10 mouse cellular contexts compared by ENCODE assay signal in genomic region chr9:43924795-43925194, GRCm38 (mm10).
A peak's percentile ranks its signal among the peaks of the same experiment; 100 is the strongest.
DNase-seq lines count a peak whose midpoint lies in the region; ATAC-seq and TF ChIP-seq lines count a peak whose summit lies in the region.
"Had no signal": no experiment of that assay in that cellular context is flagged by ENCODE, and none has a peak within 500 bp of the region (broad histone marks: within the 10 kb centered on the region; RNA-seq: fewer than 3 reads in every experiment).

No protein-coding gene starts in this region.

- no peak overlapping the region for H3K4me2 ChIP-seq in forebrain, embryonic 14.5 days (ENCODE audit: low read length)
- no peak overlapping the region for H3K4me2 ChIP-seq in forebrain, embryonic 13.5 days
- H3K4me2 ChIP-seq: embryonic facial prominence, embryonic 13.5 days; heart, embryonic 15.5 days had no signal

- no peak for ATAC-seq in forebrain, embryonic 14.5 days
- no peak for ATAC-seq in forebrain, embryonic 13.5 days

- intact Hi-C loops in left cerebral cortex, postnatal 4 days (cut with DNase I): no loop called here
- intact Hi-C loops in left cerebral cortex, postnatal 25 days (cut with DNase I): no loop called here

- H3K27me3 ChIP-seq in forebrain, embryonic 14.5 days (replicated peaks; ENCODE audit: control insufficient read depth, insufficient read depth, low read length): no peaks in the 10 kb centered on the region
- peaks cover 9% of the 10 kb centered on the region; the same call in 1 of the 2 replicates for H3K27me3 ChIP-seq in forebrain, embryonic 13.5 days

- TF ChIP-seq CTCF in cortical plate, adult 2 months (IDR thresholded peaks at IDR 0.05; ENCODE audit: extremely low read depth, insufficient read depth, low read length): peak; percentile 51

- H3K9ac ChIP-seq in forebrain, embryonic 14.5 days (ENCODE audit: low read length): no peak overlapping the region
- no peak overlapping the region for H3K9ac ChIP-seq in forebrain, embryonic 13.5 days
- H3K9ac ChIP-seq: embryonic facial prominence, embryonic 13.5 days; heart, embryonic 15.5 days had no signal

- no peaks in the 10 kb centered on the region for H3K36me3 ChIP-seq in forebrain, embryonic 14.5 days (ENCODE audit: control insufficient read depth, insufficient read depth, low read length)
- no peaks in the 10 kb centered on the region for H3K36me3 ChIP-seq in forebrain, embryonic 13.5 days (ENCODE audit: poor library complexity, severe bottlenecking)
- H3K36me3 ChIP-seq: embryonic facial prominence, embryonic 13.5 days; heart, embryonic 15.5 days had no signal

- no peak overlapping the region for H3K27ac ChIP-seq in forebrain, embryonic 14.5 days (ENCODE audit: low read depth, low read length)
- H3K27ac ChIP-seq in forebrain, embryonic 13.5 days: no peak overlapping the region
- H3K27ac ChIP-seq in cortical plate, adult 2 months (ENCODE audit: insufficient read depth, low read length): no peak overlapping the region
- H3K27ac ChIP-seq: embryonic facial prominence, embryonic 13.5 days; heart, embryonic 15.5 days had no signal

- 27% methylated on average over 15 of the region's 15 CpGs for WGBS in forebrain, embryonic 14.5 days
- WGBS in forebrain, embryonic 13.5 days: 32% methylated on average over 15 of the region's 15 CpGs

- peaks cover 39% of the 10 kb centered on the region for H3K4me1 ChIP-seq in forebrain, embryonic 14.5 days (ENCODE audit: control insufficient read depth, insufficient read depth, low read length)
- peaks cover 50% of the 10 kb centered on the region for H3K4me1 ChIP-seq in forebrain, embryonic 13.5 days
- no peaks in the 10 kb centered on the region for H3K4me1 ChIP-seq in cortical plate, adult 2 months (ENCODE audit: control insufficient read depth, insufficient read depth, low read length)

- no peaks in the 10 kb centered on the region for H3K9me3 ChIP-seq in forebrain, embryonic 14.5 days (replicated peaks; ENCODE audit: control insufficient read depth, low read length)
- 0 out of 2 replicates have a peak, but pooled peaks cover 5% of the 10 kb centered on the region for H3K9me3 ChIP-seq in forebrain, embryonic 13.5 days (replicated peaks)
- H3K9me3 ChIP-seq: embryonic facial prominence, embryonic 13.5 days; heart, embryonic 15.5 days had no signal

- no peak for TF ChIP-seq POLR2A in cortical plate, adult 2 months (IDR thresholded peaks at IDR 0.05; ENCODE audit: extremely low read depth, insufficient read depth, low read length)

- peak; percentile 55 for DNase-seq in forebrain, embryonic 14.5 days (ENCODE audit: low spot score)
- DNase-seq in left cerebral cortex, postnatal 4 days: peak; percentile 69
- DNase-seq in left cerebral cortex, postnatal 25 days (ENCODE audit: low spot score in 2 of 2): no peak
- peak; percentile 24 for DNase-seq in B cell, adult 2 months
- DNase-seq in frontal cortex, postnatal 10 days (ENCODE audit: low spot score in 2 of 2): no peak
- no peak for DNase-seq in gastrocnemius, postnatal 4 days (ENCODE audit: low spot score in 2 of 2)

- no peak overlapping the region for H3K4me3 ChIP-seq in forebrain, embryonic 14.5 days (ENCODE audit: low read depth, low read length)
- H3K4me3 ChIP-seq in forebrain, embryonic 13.5 days: no peak overlapping the region
- H3K4me3 ChIP-seq in cortical plate, adult 2 months (ENCODE audit: insufficient read depth, low read length): no peak overlapping the region
- H3K4me3 ChIP-seq: embryonic facial prominence, embryonic 13.5 days; heart, embryonic 15.5 days had no signal

Comparison
In these comparisons a context has a peak if more than half of its experiments do, and no peak if none do; other contexts are left out.
1. DNase-seq: peak in forebrain, embryonic 14.5 days (single experiment), left cerebral cortex, postnatal 4 days (single experiment) and B cell, adult 2 months (2 of 2); none in left cerebral cortex, postnatal 25 days (0 of 2), frontal cortex, postnatal 10 days (0 of 2) and gastrocnemius, postnatal 4 days (0 of 2).